Mouse (Mus musculus) G1E (cell line): ENCODE measurements around the gene Ankrd10. TPM values are rescaled to one million over a fixed set of nuclear protein-coding genes. Genes with fewer than 3 reads are reported as not detected.

Experiments
- ATAC-seq: 2 replicates; pipeline ENCODE4 v1.8.0; 2016; ENCODE audit warnings: mild to moderate bottlenecking; ENCODE audit not compliant: insufficient number of reproducible peaks, poor library complexity, low FRiP score, severe bottlenecking; ENCODE audit errors: extremely low read depth
- DNase-seq: peaks from one replicate; pipeline ENCODE4 v3.0.0; 2012; ENCODE audit warnings: low spot score
- H3K27me3 ChIP-seq: 2 replicates; pipeline ENCODE4 v1.6.1; 2012; ENCODE audit warnings: mild to moderate bottlenecking, low read length, inconsistent platforms; ENCODE audit not compliant: insufficient read depth
- H3K36me3 ChIP-seq: replicated peaks from 2 replicates; pipeline ENCODE3; 2012; ENCODE audit warnings: mild to moderate bottlenecking, inconsistent platforms
- H3K4me1 ChIP-seq: 2 replicates; pipeline ENCODE4 v1.6.1; 2012; ENCODE audit warnings: low read depth, low read length, inconsistent platforms, mixed read lengths; ENCODE audit not compliant: insufficient read depth
- H3K4me3 ChIP-seq: 2 replicates; pipeline ENCODE4 v1.5.1; 2012; ENCODE audit warnings: low read depth, mild to moderate bottlenecking, inconsistent platforms, low read length, moderate library complexity, mixed read lengths
- H3K9me3 ChIP-seq: replicated peaks from 2 replicates; pipeline ENCODE4 v1.6.1; 2012; ENCODE audit warnings: inconsistent platforms
- CTCF ChIP-seq: IDR thresholded peaks from 2 replicates; pipeline ENCODE4 v1.5.1; 2012; ENCODE audit warnings: low read depth, low read length, inconsistent platforms, mixed read lengths
- GATA1 ChIP-seq: IDR thresholded peaks from 2 replicates; pipeline ENCODE4 v1.6.1; 2012; ENCODE audit warnings: borderline replicate concordance, low read length, inconsistent platforms, mixed read lengths
- GATA2 ChIP-seq: IDR thresholded peaks from 2 replicates; pipeline ENCODE4 v1.6.1; 2012; ENCODE audit warnings: low read depth, low read length, inconsistent platforms, borderline replicate concordance
- POLR2AphosphoS5 ChIP-seq: IDR thresholded peaks from 2 replicates; pipeline ENCODE4 v1.6.1; 2012; ENCODE audit warnings: low read depth, low read length, inconsistent platforms; ENCODE audit not compliant: insufficient replicate concordance
- TAL1 ChIP-seq: conservative IDR thresholded peaks from 2 replicates; pipeline ENCODE4 v1.6.1; 2012; ENCODE audit warnings: low read depth, low read length, inconsistent platforms, mixed read lengths
- polyA plus RNA-seq: library from polyadenylated mRNA; stranded (reverse); fragments of >175 nt; gene quantifications from 2 replicates; pipeline ENCODE4 v1.2.3, GENCODE M21; 2012
- total RNA-seq, 2 experiments: library from RNA; stranded (forward) in 1 of 2; stranded (reverse) in 1 of 2; fragments of 200-1000 nt in 1 of 2; fragments of >200 nt in 1 of 2; fragmentation: Nextera tagmentation in 1 of 2; gene quantifications; 2 replicates each; pipeline ENCODE4 v1.2.3; 2014 to 2017

The Ankrd10 gene
- total and polyA plus RNA-seq, 3 experiments: 69.1 to 80.6 (median 71.8) TPM

DNA sequence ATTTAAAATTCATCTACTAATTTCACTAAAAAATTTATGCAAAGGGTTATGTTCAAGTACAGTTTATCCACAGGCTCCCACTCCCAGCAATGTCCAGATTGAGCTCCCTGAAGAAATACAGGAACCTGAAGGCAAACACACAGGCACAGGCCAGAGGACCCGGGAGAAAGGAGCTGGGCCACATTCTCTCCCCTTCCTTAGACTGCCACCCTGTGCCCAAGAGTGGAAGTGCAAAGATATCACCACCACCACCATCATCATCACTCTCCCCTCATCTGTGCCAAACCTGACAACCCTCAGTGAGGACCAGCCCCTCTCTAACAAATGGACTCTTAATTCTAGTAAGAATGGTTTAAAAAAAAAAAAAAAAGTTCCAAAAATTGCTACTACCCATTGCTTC, 19.3 kb downstream of the Ankrd10 start:
- TF ChIP-seq GATA1 (no peak), CTCF (peak; percentile 36; the same call in 1 of the 2 replicates), GATA2 (no peak), POLR2AphosphoS5 (no peak), TAL1 (no peak)
- H3K36me3 ChIP-seq: peaks cover 96% of the 10 kb centered on the region
- no peak overlapping the region for H3K4me3 ChIP-seq
- ATAC-seq: no peak; the same call in 1 of the 2 replicates
- no peaks in the 10 kb centered on the region; the same call in 1 of the 2 replicates for H3K9me3 ChIP-seq
- H3K4me1 ChIP-seq: no peaks in the 10 kb centered on the region
- H3K27me3 ChIP-seq: no peaks in the 10 kb centered on the region
- peak; percentile 30 for DNase-seq

DNA sequence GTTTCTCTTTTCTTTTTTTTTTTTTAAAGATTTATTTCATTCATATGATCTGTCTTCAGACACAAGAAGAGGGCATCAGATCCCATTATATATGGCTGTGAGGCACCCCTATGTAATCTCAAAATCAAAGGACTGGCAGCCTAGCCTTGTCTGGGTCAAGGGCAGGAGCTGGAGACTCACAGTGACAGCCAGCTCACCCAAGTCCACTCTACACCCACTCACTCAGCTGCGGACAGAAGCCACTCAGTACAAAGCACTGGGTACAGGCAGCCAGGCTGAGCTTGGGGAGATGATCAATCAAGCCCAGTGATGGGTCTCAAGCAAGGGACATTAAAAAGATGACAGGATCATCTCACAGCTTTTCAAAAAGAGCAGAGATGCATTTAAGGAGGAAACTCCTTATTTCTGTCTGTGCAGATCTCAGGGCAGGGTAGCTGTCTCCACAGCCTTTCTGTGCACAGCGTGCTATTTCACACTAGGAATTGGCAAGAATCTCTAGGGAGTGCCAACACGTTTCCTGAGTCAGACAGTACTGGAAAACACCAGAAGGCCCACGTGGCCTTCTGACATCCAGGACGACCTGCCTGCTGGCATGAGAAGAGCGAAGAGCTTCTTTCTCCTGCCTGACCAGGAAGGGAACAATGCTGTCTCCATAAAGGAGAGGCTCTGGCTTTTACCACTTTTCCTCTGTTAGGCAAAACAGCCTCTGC, 21.3 kb downstream of the Ankrd10 start:
- Histone ChIP-seq H3K36me3 (peaks cover 97% of the 10 kb centered on the region), H3K9me3 (peaks cover 13% of the 10 kb centered on the region), H3K4me1 (no peaks in the 10 kb centered on the region), H3K4me3 (no peak overlapping the region), H3K27me3 (no peaks in the 10 kb centered on the region)
- ATAC-seq (no peak), DNase-seq (no peak)
- no peak for TF ChIP-seq TAL1
- TF ChIP-seq POLR2AphosphoS5: no peak
- TF ChIP-seq GATA2: no peak
- no peak for TF ChIP-seq CTCF
- TF ChIP-seq GATA1: no peak

DNA sequence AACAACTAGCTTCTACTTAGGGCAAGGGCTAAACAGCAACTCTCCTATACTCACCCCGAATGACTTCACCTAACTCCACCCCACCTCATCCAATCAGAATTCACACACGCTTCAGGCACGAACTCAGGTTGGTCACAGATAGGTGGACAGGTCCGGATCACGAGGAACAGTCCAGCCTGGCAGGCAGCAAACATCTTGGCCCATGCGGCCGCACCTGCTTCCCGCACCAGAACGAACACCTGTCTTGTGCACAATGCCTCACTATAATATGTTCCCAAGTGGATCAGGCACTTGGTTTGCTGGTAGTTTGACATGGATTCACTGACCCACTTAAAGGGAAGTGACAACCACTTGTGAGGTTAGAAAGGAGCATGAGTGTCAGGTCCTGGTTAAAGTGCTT, 26.7 kb downstream of the Ankrd10 start:
- Histone ChIP-seq H3K36me3 (peaks cover 78% of the 10 kb centered on the region), H3K4me3 (no peak overlapping the region), H3K27me3 (no peaks in the 10 kb centered on the region), H3K4me1 (0 out of 2 replicates have a peak, but pooled peaks cover 2% of the 10 kb centered on the region), H3K9me3 (peaks cover 38% of the 10 kb centered on the region)
- DNase-seq (no peak), ATAC-seq (no peak)
- TF ChIP-seq POLR2AphosphoS5: no peak

DNA sequence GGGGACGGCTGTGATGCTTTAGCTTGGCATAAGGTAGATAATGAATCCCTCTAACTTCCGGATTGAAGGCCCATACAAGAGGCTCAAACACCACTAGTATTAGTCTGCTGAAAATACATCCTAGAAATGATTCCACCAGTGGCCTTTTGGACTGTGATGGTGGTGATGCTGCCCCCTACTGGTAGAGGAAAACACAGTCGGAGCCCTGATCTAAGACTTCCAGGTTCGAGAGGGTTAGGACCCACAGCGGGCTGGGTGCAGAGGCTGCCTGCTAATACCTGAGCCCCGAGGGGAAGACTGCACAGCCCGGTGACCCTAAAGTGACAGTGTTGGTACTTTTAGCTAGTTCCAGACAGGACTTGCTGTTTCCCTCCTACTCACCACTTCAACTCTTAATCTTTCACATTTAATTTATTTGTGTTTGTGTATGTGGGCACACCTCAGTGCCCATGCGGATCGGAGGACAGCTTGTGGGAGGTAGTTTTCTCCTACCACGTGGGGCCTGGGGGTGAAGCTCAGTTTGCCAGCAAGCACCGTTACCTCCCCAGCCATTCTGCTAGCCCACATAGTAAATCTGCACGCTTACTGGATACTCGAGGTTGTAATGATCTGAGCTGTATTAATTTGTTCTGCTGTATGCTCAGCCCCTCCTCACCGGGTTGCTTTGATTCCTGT, 33.4 kb downstream of the Ankrd10 start:
- TF ChIP-seq GATA2 (no peak), CTCF (peak; percentile 54)
- peak; percentile 4; the same call in 1 of the 2 replicates for ATAC-seq
- peak; percentile 53 for DNase-seq
- Histone ChIP-seq H3K36me3 (peaks cover 21% of the 10 kb centered on the region), H3K4me3 (no peak overlapping the region), H3K9me3 (peaks cover 11% of the 10 kb centered on the region), H3K27me3 (peaks cover 16% of the 10 kb centered on the region), H3K4me1 (peaks cover 7% of the 10 kb centered on the region)

DNA sequence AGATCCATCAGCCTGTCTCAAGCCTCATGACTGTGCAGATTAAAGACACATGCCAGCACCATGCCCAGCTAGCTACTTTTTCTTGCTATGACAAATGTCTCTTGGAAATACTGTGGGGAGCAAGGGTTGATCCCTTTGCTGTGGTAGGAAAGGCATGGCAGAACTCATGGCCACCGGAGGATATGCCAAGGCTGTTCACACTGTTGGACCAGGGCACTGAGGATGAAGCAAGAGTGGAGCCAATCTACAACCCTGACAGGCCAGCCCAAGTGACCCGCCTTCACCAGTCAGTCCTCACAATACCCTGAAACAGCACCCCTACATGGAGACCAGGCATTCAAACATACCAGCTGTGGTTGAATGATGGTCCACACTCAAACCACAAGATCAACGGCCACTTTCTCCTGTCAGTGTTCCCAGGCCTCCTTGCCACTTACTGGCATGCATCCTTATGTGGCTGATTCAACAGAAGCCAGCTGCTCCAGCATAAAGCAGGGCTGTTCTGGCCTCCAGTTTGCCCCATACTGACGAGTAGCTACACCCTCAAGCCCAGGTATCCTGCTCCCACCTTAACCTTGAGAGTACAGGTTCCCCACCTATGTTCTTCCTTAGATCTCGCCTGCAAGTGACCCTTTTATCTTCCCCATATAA, 35.1 kb downstream of the Ankrd10 start:
- no peak for ATAC-seq
- TF ChIP-seq GATA2 (no peak), CTCF (no peak), GATA1 (no peak), TAL1 (no peak), POLR2AphosphoS5 (no peak)
- no peak for DNase-seq
- H3K4me3 ChIP-seq: no peak overlapping the region
- H3K4me1 ChIP-seq: peaks cover 7% of the 10 kb centered on the region
- peaks cover 15% of the 10 kb centered on the region for H3K36me3 ChIP-seq
- H3K9me3 ChIP-seq: peaks cover 7% of the 10 kb centered on the region
- peaks cover 29% of the 10 kb centered on the region for H3K27me3 ChIP-seq

DNA sequence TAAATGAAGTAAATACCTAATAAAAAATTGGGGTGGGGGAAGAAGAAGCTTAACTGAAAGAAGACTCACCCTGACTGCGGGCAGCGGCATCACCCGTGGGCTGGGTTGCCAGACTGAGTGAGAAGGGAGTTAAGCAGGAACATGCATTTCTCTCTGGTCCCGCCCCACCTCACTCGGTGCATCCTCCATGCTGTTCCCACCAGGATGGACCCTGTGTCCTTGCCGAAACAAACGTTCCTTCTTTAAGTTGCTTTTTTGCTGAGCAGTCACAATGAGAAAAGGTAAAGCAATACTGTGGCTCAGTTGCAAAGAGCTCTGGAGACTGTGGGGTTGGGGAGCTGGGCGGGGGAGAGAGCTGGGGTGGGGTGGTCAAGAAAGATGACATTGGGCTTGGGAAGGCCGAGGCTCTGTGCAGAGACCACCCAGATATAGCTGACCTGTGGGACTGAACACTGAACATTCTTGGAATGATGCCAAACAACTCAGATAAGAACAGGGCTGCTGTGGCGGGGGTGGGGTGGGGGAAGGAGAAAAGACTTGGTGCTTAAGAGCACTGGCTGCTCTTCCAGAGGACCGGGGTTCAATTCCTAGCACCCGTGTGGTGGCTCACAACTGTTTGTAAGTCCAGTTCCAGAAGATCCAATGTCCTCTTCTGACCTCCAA, 42.2 kb downstream of the Ankrd10 start:
- H3K36me3 ChIP-seq: no peaks in the 10 kb centered on the region
- no peak for ATAC-seq

More for the DNA sequence above, 42.2 kb downstream of the Ankrd10 start:
- H3K4me3 ChIP-seq: no peak overlapping the region
- peaks cover 4% of the 10 kb centered on the region; the same call in 1 of the 2 replicates for H3K9me3 ChIP-seq
- H3K27me3 ChIP-seq: peaks cover 58% of the 10 kb centered on the region
- peaks cover 5% of the 10 kb centered on the region; the same call in 1 of the 2 replicates for H3K4me1 ChIP-seq
- no peak for DNase-seq
- TF ChIP-seq GATA1 (no peak), TAL1 (no peak), GATA2 (no peak), CTCF (no peak), POLR2AphosphoS5 (no peak)
